Mouse (Mus musculus) small intestine, adult 2 months (tissue): ENCODE measurements around the gene Palm3. TPM values are rescaled to one million over a fixed set of nuclear protein-coding genes. Genes with fewer than 3 reads are reported as not detected.

ENCODE experiments used
- H3K27ac ChIP-seq: fragments of 200-500 bp; 2 replicates; pipeline ENCODE4 v1.5.1; 2012; ENCODE audit warnings: low read depth, low read length, control low read depth, inconsistent platforms; ENCODE audit not compliant: insufficient read depth
- H3K27me3 ChIP-seq: fragments of 200-500 bp; 2 replicates; pipeline ENCODE4 v1.6.1; 2012; ENCODE audit warnings: mild to moderate bottlenecking, moderate library complexity, low read length, inconsistent platforms; ENCODE audit not compliant: control insufficient read depth, insufficient read depth
- H3K36me3 ChIP-seq: fragments of 200-500 bp; 2 replicates; pipeline ENCODE4 v1.6.1; 2012; ENCODE audit warnings: mild to moderate bottlenecking, low read length, control low read depth, inconsistent platforms; ENCODE audit not compliant: control insufficient read depth, insufficient read depth
- H3K4me1 ChIP-seq: fragments of 200-500 bp; 2 replicates; pipeline ENCODE4 v1.6.1; 2012; ENCODE audit warnings: low read length, inconsistent platforms, mixed read lengths; ENCODE audit not compliant: control insufficient read depth, insufficient read depth, insufficient read length
- H3K4me3 ChIP-seq: fragments of 200-500 bp; 2 replicates; pipeline ENCODE4 v1.5.1; 2012; ENCODE audit warnings: low read depth, mild to moderate bottlenecking, control low read depth, inconsistent platforms, low read length, moderate library complexity
- CTCF ChIP-seq: fragments of 200-500 bp; IDR thresholded peaks from 2 replicates; pipeline ENCODE4 v1.5.1; 2012; ENCODE audit warnings: low read depth, mild to moderate bottlenecking, control low read depth, inconsistent platforms, low read length, moderate library complexity, mixed read lengths; ENCODE audit not compliant: insufficient replicate concordance, insufficient read length; ENCODE audit errors: extremely low read depth
- POLR2A ChIP-seq: fragments of 200-500 bp; IDR thresholded peaks from 2 replicates; pipeline ENCODE4 v1.6.1; 2012; ENCODE audit warnings: low read depth, mild to moderate bottlenecking, control low read depth, inconsistent platforms, low read length, moderate library complexity
- WGBS: fragments of 180-500 bp; shearing (Covaris S2); methylation state at CpG from one replicate; pipeline ENCODE4 v1.1.7; 2018; 5-methylcytosine and 5-hydroxymethylcytosine counted together
- polyA plus RNA-seq: library from polyadenylated mRNA; depleted of rRNA; stranded (reverse); fragments of >200 nt; gene quantifications from 2 replicates; pipeline ENCODE4 v1.2.3, GENCODE M21; 2012; rRNA removed

Gene Palm3
- polyA plus RNA-seq, 1 experiment: 0.15 TPM

DNA sequence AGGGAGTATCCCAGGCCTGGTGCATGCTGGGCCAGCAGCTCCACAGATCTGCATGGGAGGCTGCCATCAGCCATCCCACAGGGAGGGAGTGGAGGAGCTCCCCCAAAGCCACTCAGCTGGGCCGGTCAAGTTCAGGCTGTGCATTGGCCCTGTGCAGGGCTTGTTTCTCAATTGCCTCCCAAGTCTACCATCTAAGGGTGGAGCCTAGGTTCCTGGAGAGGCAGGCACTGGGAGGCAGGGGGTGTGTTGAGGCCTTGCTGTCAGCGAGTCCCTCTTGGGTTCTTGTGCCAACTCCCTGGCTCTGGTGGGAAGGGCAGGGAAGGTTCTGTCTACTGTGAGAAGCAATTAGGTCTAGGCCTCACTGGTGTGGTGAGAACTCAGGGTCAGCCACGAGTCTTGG is 50.6 kb downstream of the Palm3 start:
- Histone ChIP-seq H3K27ac (no peak overlapping the region), H3K27me3 (no peaks in the 10 kb centered on the region), H3K36me3 (no peaks in the 10 kb centered on the region), H3K4me3 (no peak overlapping the region), H3K4me1 (peaks cover 27% of the 10 kb centered on the region)
- WGBS: 74% methylated on average over 3 of the region's 3 CpGs
- TF ChIP-seq POLR2A: no peak
- TF ChIP-seq CTCF: no peak

DNA sequence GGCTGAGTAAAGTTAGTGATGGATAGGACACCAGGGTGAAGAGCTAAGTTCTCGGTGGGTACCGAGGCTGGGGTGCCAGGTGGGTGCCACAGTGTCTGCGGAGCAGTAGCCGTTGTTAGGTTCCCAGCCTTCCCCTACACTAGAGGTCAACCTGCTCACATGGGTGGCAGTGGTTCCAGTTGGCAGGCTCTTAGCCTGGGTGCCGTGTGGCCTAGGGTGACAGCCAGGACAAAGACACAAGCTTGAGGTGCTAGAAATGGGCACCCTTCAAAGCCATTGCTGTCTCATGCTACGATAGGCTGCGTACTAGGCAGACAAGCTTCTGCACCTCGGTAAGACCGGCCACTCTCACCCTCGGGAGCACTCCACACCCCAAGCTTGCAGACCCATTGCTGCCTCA is 51.0 kb downstream of the Palm3 start:
- Histone ChIP-seq H3K4me3 (no peak overlapping the region), H3K27me3 (no peaks in the 10 kb centered on the region), H3K27ac (no peak overlapping the region), H3K4me1 (peaks cover 27% of the 10 kb centered on the region), H3K36me3 (no peaks in the 10 kb centered on the region)
- TF ChIP-seq POLR2A (no peak), CTCF (no peak)
- WGBS: 91% methylated on average over 10 of the region's 10 CpGs

DNA sequence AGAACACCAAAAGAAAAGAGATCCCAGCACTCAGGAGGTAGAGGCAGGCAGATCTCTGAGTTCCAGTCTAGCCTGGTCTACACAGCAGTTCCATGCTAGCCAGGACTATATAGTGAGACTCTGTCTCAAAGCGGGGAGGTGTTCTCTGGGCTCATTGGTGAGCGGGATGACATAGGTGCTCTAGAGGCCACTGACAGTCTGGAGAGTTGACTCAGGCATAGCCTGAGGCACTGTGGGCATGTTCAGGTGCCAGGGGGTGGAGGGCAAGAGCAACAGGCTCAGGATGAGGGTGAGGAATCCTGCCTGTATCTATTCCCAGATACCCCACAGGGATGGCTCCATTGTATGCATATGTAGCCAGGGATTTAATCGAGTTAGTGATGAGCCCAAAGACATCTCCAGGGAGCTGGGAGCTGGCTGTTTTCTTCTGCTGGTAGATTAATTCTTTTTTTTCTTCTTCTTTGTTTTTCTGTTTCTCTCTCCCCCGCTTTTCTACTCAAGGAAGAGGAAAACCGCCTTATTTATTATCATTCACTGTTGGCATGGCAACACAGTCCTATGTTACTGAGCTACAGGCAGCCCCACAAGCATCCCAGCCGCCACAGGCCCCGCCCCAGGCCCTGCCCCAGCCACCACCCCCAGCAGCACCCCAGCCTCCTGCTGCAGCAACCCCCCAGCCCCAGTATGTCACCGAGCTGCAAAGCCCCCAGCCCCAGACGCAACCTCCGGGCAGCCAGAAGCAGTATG is 52.1 kb downstream of the Palm3 start:
- TF ChIP-seq CTCF (no peak), POLR2A (no peak)
- Histone ChIP-seq H3K4me3 (no peak overlapping the region), H3K27me3 (no peaks in the 10 kb centered on the region), H3K36me3 (no peaks in the 10 kb centered on the region), H3K4me1 (peaks cover 18% of the 10 kb centered on the region), H3K27ac (no peak overlapping the region)
- 64% methylated on average over 10 of the region's 10 CpGs for WGBS

DNA sequence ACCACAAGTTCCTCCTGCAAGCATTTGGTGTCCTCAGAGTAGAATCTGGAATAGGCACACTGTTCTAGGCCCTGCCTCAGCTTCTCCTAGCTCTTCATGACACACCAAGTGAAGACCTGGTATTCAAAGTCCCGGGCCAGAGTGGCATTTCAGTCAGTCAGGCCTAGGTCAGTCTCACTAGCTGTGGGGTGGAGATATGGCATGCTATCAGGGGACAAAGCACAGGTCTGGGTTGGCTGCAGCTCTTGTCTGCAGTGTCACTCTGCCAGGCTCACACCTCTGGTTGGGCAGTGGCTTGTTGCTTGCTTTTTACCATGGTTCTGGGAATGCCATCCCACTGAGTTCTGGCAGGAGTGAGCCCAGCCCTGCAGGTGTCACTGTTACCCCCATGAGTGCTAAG is 55.1 kb downstream of the Palm3 start:
- no peaks in the 10 kb centered on the region for H3K27me3 ChIP-seq
- H3K4me1 ChIP-seq: peaks cover 2% of the 10 kb centered on the region; the same call in 1 of the 2 replicates
- 86% methylated on average over 1 of the region's 1 CpGs for WGBS
- peaks cover 11% of the 10 kb centered on the region for H3K36me3 ChIP-seq
- H3K27ac ChIP-seq: no peak overlapping the region
- TF ChIP-seq POLR2A (no peak), CTCF (no peak)
- no peak overlapping the region for H3K4me3 ChIP-seq

DNA sequence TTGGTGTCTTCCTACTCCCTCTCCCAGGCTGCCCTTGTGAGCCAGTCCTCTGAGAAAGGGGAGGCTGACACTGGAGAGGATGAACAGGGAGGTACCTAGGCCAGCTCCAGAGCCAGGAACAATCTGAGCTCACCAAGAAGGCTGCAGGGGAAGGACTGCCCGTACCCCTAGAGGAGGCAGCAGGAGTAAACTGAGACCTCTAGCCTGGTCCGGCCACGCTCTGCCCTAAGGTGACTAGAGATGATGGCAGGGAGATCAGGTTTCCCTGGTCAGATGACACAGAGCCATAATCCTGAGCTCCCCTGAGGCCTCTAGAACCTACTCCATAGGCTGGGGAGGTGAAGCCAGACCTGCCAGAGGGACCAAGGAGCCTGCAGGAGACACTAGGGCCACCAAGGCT is 55.6 kb downstream of the Palm3 start:
- WGBS: 96% methylated on average over 3 of the region's 3 CpGs
- H3K27ac ChIP-seq: no peak overlapping the region
- no peak for TF ChIP-seq CTCF
- no peak overlapping the region for H3K4me3 ChIP-seq
- H3K27me3 ChIP-seq: no peaks in the 10 kb centered on the region
- H3K4me1 ChIP-seq: no peaks in the 10 kb centered on the region
- H3K36me3 ChIP-seq: peaks cover 12% of the 10 kb centered on the region

DNA sequence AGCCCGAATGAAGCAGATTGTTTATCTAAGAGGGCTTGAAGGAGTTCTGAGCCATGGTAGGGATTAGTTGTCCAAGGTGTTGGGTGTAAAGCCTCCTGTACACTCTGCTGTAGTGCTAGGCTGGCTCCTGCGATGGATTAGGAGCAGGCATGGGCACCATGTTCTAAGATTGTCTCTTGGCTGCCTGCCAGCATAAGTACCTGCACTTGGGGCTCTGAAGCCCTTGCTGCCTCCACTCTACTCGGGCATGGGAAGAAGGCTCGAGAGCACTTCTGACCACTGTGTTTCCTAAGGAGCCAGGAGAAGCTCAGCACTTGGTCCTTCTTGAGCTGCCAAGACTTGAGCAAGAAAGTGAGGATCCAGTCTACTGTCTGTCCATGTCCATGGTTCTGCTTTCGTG is 57.9 kb downstream of the Palm3 start:
- no peaks in the 10 kb centered on the region for H3K27me3 ChIP-seq
- H3K4me3 ChIP-seq: no peak overlapping the region
- no peaks in the 10 kb centered on the region for H3K4me1 ChIP-seq
- 80% methylated on average over 5 of the region's 5 CpGs for WGBS
- H3K27ac ChIP-seq: no peak overlapping the region
- no peak for TF ChIP-seq CTCF
- TF ChIP-seq POLR2A: no peak
- peaks cover 28% of the 10 kb centered on the region for H3K36me3 ChIP-seq

Other genes with a start within 250 kb of the Palm3 start
- gene Adgrl1, start 121.4 kb upstream of the Palm3 start, polyA plus RNA-seq: 16.0 and 19.1 TPM in 2 replicates
- gene Gm10644, start 66.3 kb upstream of the Palm3 start, polyA plus RNA-seq: 0.43 and 0.44 TPM in 2 replicates
- 7.8 and 22.1 TPM in 2 replicates for gene Asf1b, start 66.0 kb upstream of the Palm3 start, polyA plus RNA-seq
- 21.8 and 43.8 TPM in 2 replicates for gene Prkaca, start 48.5 kb upstream of the Palm3 start, polyA plus RNA-seq
- 17.1 and 35.1 TPM in 2 replicates for gene Samd1, start 23.8 kb upstream of the Palm3 start, polyA plus RNA-seq
- gene 1700067K01Rik, start 20.0 kb upstream of the Palm3 start, polyA plus RNA-seq: 0.30 and 0.91 TPM in 2 replicates
- gene 2210011C24Rik, start 9.3 kb upstream of the Palm3 start, polyA plus RNA-seq: 9.1 and 13.5 TPM in 2 replicates
- 2.3 and 5.5 TPM in 2 replicates for gene Il27ra, start 21.1 kb downstream of the Palm3 start, polyA plus RNA-seq
- 0.96 and 0.99 TPM in 2 replicates for gene Rln3, start 23.5 kb downstream of the Palm3 start, polyA plus RNA-seq
- gene Gm10643, start 43.7 kb downstream of the Palm3 start, polyA plus RNA-seq: 0.48 TPM in 1 of 2 replicates, not detected in the other
- gene Rfx1, start 45.4 kb downstream of the Palm3 start, polyA plus RNA-seq: 23.2 and 42.2 TPM in 2 replicates
- gene Dcaf15, start 83.3 kb downstream of the Palm3 start, polyA plus RNA-seq: 37.4 and 108 TPM in 2 replicates
- 3.8 and 12.7 TPM in 2 replicates for gene Podnl1, start 104.5 kb downstream of the Palm3 start, polyA plus RNA-seq
- gene Cc2d1a, start 126.5 kb downstream of the Palm3 start, polyA plus RNA-seq: 21.0 and 50.8 TPM in 2 replicates
- 0.05 and 0.22 TPM in 2 replicates for gene 4930432K21Rik, start 126.6 kb downstream of the Palm3 start, polyA plus RNA-seq
- 0.22 and 0.62 TPM in 2 replicates for gene Nanos3, start 163.7 kb downstream of the Palm3 start, polyA plus RNA-seq
- 8.1 and 30.0 TPM in 2 replicates for gene Zswim4, start 215.6 kb downstream of the Palm3 start, polyA plus RNA-seq
- 46.2 and 63.5 TPM in 2 replicates for gene D8Ertd738e, start 228.2 kb downstream of the Palm3 start, polyA plus RNA-seq
- 66.7 and 76.0 TPM in 2 replicates for gene Mri1, start 235.9 kb downstream of the Palm3 start, polyA plus RNA-seq
- gene Ccdc130, start 248.9 kb downstream of the Palm3 start, polyA plus RNA-seq: 11.9 and 37.3 TPM in 2 replicates